Comparison of ENCODE assay signal across 8 mouse cellular contexts in genomic region chr2:168518256-168518659, GRCm38 (mm10).
A peak's percentile ranks its signal among the peaks of the same experiment; 100 is the strongest.
DNase-seq lines count a peak whose midpoint lies in the region.

No protein-coding gene starts in this region.

- peak; percentile 14 for DNase-seq in cerebellum, adult 9-10 months
- no peak for DNase-seq in cerebellum, adult 11-12 months
- peak; percentile 71 for DNase-seq in ovary, adult 18-20 months (ENCODE audit: low spot score)
- no peak for DNase-seq in ovary, postnatal 10 days (ENCODE audit: low spot score)
- DNase-seq in heart, adult 9 months (ENCODE audit: low spot score in 2 of 2), result peak; percentile 86 to 89
- DNase-seq in urinary bladder, postnatal 25 days (ENCODE audit: low spot score), result peak; percentile 60
- DNase-seq in right cerebral cortex, postnatal 25 days, result no peak
- no peak for DNase-seq in embryo, embryonic 9.5 days (ENCODE audit: extremely low spot score)

Comparison
In these comparisons a context has a peak if more than half of its experiments do, and no peak if none do; other contexts are left out.
1. DNase-seq: peak in cerebellum, adult 9-10 months (single experiment), ovary, adult 18-20 months (single experiment), heart, adult 9 months (2 of 2) and urinary bladder, postnatal 25 days (single experiment); none in cerebellum, adult 11-12 months (single experiment), ovary, postnatal 10 days (single experiment), right cerebral cortex, postnatal 25 days (single experiment) and embryo, embryonic 9.5 days (single experiment).